Mouse (Mus musculus) liver, embryonic 15.5 days (tissue): Measurements from ENCODE around the gene Pmpca. TPM values are rescaled to one million over a fixed set of nuclear protein-coding genes. Genes with fewer than 3 reads are reported as not detected.

Source experiments
- ATAC-seq: fragments of 200-750 bp; cut with Nextera tagmentation; 2 replicates; pipeline ENCODE4 v1.8.0; 2017; ENCODE audit warnings: moderate number of reproducible peaks, mild to moderate bottlenecking, moderate library complexity; ENCODE audit not compliant: insufficient read depth
- H3K27ac ChIP-seq: fragments of 300-500 bp; sonication (generic); replicated peaks from 2 replicates; pipeline ENCODE4 v1.5.1; 2015; ENCODE audit warnings: mild to moderate bottlenecking, inconsistent platforms
- H3K27me3 ChIP-seq: fragments of 300-500 bp; sonication (generic); 2 replicates; pipeline ENCODE4 v1.6.1; 2015; ENCODE audit warnings: mild to moderate bottlenecking, inconsistent platforms
- H3K36me3 ChIP-seq: fragments of 300-500 bp; sonication (generic); replicated peaks from 2 replicates; pipeline ENCODE4 v1.6.1; 2015; ENCODE audit warnings: moderate library complexity, mild to moderate bottlenecking, inconsistent platforms
- H3K4me1 ChIP-seq: fragments of 300-500 bp; sonication (generic); replicated peaks from 2 replicates; pipeline ENCODE4 v1.6.1; 2015; ENCODE audit warnings: inconsistent platforms
- H3K4me2 ChIP-seq: fragments of 300-500 bp; sonication (generic); 2 replicates; pipeline ENCODE4 v1.6.1; 2015; ENCODE audit warnings: moderate library complexity, mild to moderate bottlenecking, inconsistent platforms
- H3K4me3 ChIP-seq: fragments of 300-500 bp; sonication (generic); replicated peaks from 2 replicates; pipeline ENCODE4 v1.5.1; 2015; ENCODE audit warnings: mild to moderate bottlenecking, inconsistent platforms
- H3K9ac ChIP-seq: fragments of 300-500 bp; sonication (generic); 2 replicates; pipeline ENCODE4 v1.6.1; 2015; ENCODE audit warnings: moderate library complexity, mild to moderate bottlenecking, inconsistent platforms
- H3K9me3 ChIP-seq: fragments of 300-500 bp; sonication (generic); replicated peaks from 2 replicates; pipeline ENCODE4 v1.6.1; 2016; ENCODE audit warnings: inconsistent platforms
- WGBS: fragments of 180-500 bp; shearing (Covaris S2); methylation state at CpG from one replicate; pipeline ENCODE4 v1.1.7; 2015; ENCODE audit warnings: mixed read lengths; ENCODE audit not compliant: insufficient replicate concordance; 5-methylcytosine and 5-hydroxymethylcytosine counted together
- polyA plus RNA-seq: library from polyadenylated mRNA; unstranded; fragments of >200 nt; fragmentation: Nextera tagmentation; extraction: Ambion mirVana; gene quantifications from 2 replicates; pipeline ENCODE4 v1.2.1, GENCODE M21; 2015

Pmpca gene
- polyA plus RNA-seq: 61.5 and 61.6 TPM in 2 replicates

DNA sequence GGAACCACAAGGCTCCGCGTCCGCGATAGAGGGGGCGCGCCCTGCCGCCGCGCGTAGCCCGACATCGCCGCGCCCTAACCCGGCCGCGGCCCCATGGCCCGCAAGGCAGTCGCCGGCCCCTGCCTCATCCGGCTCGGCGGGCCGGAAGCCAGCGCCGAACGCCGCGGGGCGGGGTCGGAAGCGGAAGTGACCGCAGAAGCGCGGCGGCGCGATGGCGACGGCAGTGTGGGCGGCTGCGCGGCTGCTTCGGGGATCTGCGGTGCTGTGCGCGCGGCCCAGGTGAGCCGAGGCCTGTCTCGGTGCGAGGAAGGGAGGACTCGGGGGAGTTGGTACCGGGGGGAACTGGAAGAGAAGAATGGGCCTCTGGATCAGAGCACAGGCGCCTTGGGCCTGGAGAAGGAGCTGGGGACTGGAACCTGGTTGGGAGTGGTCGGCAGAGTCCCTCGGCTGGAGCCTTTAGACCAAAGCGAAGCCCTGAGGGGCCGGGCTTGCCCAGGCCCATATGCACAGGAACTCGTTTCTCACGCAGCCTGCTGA lies at the start of gene Pmpca, which contains the start of gene Entr1:
Gene Pmpca (plus strand): TSS at position 186 of the 537 bp plus-strand sequence.
Gene Entr1 (minus strand): TSS at position 163 of the 537 bp plus-strand sequence.
- Histone ChIP-seq H3K27me3 (no peaks in the 10 kb centered on the region), H3K9ac (peak within 1 kb of the TSS; percentile 84), H3K4me1 (peaks cover 32% of the 10 kb centered on the region), H3K4me3 (peak within 1 kb of the TSS; percentile 95), H3K4me2 (peak within 1 kb of the TSS; percentile 91), H3K36me3 (peaks cover 72% of the 10 kb centered on the region), H3K9me3 (no peaks in the 10 kb centered on the region), H3K27ac (peak within 1 kb of the TSS; percentile 83)
- ATAC-seq: peak; percentile 91
- under 1% methylated on average over 60 of the region's 60 CpGs for WGBS

GRCm38 (mm10) chr2:26341510-26341981 lies 47.6 kb upstream of the Pmpca start:
- WGBS: 77% methylated on average over 2 of the region's 2 CpGs
- H3K36me3 ChIP-seq: no peaks in the 10 kb centered on the region
- no peak for ATAC-seq
- H3K27me3 ChIP-seq: no peaks in the 10 kb centered on the region
- H3K27ac ChIP-seq: no peak overlapping the region
- H3K4me2 ChIP-seq: no peak overlapping the region
- H3K4me3 ChIP-seq: no peak overlapping the region
- peaks cover 14% of the 10 kb centered on the region; the same call in 1 of the 2 replicates for H3K4me1 ChIP-seq
- no peak overlapping the region for H3K9ac ChIP-seq
- H3K9me3 ChIP-seq: no peaks in the 10 kb centered on the region

GRCm38 (mm10) chr2:26342044-26342443 lies 47.1 kb upstream of the Pmpca start:
- Histone ChIP-seq H3K9me3 (no peaks in the 10 kb centered on the region), H3K27me3 (no peaks in the 10 kb centered on the region), H3K9ac (no peak overlapping the region), H3K27ac (no peak overlapping the region), H3K4me3 (no peak overlapping the region), H3K4me2 (no peak overlapping the region), H3K36me3 (no peaks in the 10 kb centered on the region), H3K4me1 (peaks cover 14% of the 10 kb centered on the region; the same call in 1 of the 2 replicates)
- WGBS: 66% methylated on average over 10 of the region's 10 CpGs
- no peak for ATAC-seq

GRCm38 (mm10) chr2:26342609-26343490 lies 46.3 kb upstream of the Pmpca start:
- no peak for ATAC-seq
- H3K4me2 ChIP-seq: no peak overlapping the region
- no peaks in the 10 kb centered on the region for H3K9me3 ChIP-seq
- no peak overlapping the region for H3K4me3 ChIP-seq
- H3K27ac ChIP-seq: no peak overlapping the region; the same call in 1 of the 2 replicates
- no peak overlapping the region for H3K9ac ChIP-seq
- H3K4me1 ChIP-seq: peaks cover 14% of the 10 kb centered on the region; the same call in 1 of the 2 replicates
- H3K36me3 ChIP-seq: no peaks in the 10 kb centered on the region
- WGBS: 46% methylated on average over 11 of the region's 11 CpGs
- no peaks in the 10 kb centered on the region for H3K27me3 ChIP-seq

DNA sequence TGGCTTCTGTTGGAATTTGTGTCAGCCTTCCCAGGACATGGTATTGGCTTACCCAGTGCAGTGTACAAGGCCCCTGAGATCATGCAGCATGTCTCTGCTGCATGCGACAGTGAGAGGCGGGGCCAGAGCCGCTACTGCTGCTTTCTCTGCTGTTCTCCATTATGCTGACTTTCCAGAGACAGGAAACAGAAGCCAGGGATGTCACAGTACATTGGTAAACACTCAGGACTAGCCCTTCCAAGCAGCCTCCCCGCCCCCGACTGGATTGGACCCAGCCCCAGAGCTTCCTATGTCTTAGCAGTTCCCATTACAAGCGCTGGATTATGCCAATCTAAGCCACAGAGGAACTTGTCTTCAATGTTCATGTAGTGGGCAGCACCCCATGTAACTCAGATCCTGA lies 40.9 kb upstream of the Pmpca start:
- 65% methylated on average over 6 of the region's 6 CpGs for WGBS
- H3K9me3 ChIP-seq: no peaks in the 10 kb centered on the region
- H3K9ac ChIP-seq: no peak overlapping the region
- H3K4me2 ChIP-seq: no peak overlapping the region
- H3K4me1 ChIP-seq: peaks cover 28% of the 10 kb centered on the region
- no peaks in the 10 kb centered on the region for H3K27me3 ChIP-seq
- ATAC-seq: no peak
- no peak overlapping the region for H3K4me3 ChIP-seq
- peaks cover 6% of the 10 kb centered on the region; the same call in 1 of the 2 replicates for H3K36me3 ChIP-seq
- no peak overlapping the region for H3K27ac ChIP-seq

GRCm38 (mm10) chr2:26351358-26352290 lies 37.5 kb upstream of the Pmpca start, which contains the start of gene Dnlz:
Dnlz (minus strand) TSS chr2:26352110.
- Histone ChIP-seq H3K27me3 (no peaks in the 10 kb centered on the region), H3K4me1 (peaks cover 28% of the 10 kb centered on the region), H3K4me3 (peak within 1 kb of the TSS; percentile 79), H3K4me2 (peak within 1 kb of the TSS; percentile 94), H3K9ac (peak within 1 kb of the TSS; percentile 75), H3K27ac (peak within 1 kb of the TSS; percentile 73), H3K9me3 (no peaks in the 10 kb centered on the region), H3K36me3 (peaks cover 6% of the 10 kb centered on the region; the same call in 1 of the 2 replicates)
- ATAC-seq: peak; percentile 76
- WGBS: 1% methylated on average over 62 of the region's 62 CpGs

GRCm38 (mm10) chr2:26352291-26352910 lies 36.7 kb upstream of the Pmpca start:
- Histone ChIP-seq H3K27me3 (no peaks in the 10 kb centered on the region), H3K9me3 (no peaks in the 10 kb centered on the region), H3K4me3 (peak overlapping the region; percentile 79), H3K4me2 (peak overlapping the region; percentile 94), H3K4me1 (peaks cover 28% of the 10 kb centered on the region), H3K27ac (0 out of 2 replicates have a peak overlapping the region, but pooled peaks have one; percentile 2), H3K9ac (peak overlapping the region; percentile 75), H3K36me3 (peaks cover 6% of the 10 kb centered on the region; the same call in 1 of the 2 replicates)
- WGBS: 5% methylated on average over 36 of the region's 36 CpGs
- ATAC-seq: peak; percentile 21

DNA sequence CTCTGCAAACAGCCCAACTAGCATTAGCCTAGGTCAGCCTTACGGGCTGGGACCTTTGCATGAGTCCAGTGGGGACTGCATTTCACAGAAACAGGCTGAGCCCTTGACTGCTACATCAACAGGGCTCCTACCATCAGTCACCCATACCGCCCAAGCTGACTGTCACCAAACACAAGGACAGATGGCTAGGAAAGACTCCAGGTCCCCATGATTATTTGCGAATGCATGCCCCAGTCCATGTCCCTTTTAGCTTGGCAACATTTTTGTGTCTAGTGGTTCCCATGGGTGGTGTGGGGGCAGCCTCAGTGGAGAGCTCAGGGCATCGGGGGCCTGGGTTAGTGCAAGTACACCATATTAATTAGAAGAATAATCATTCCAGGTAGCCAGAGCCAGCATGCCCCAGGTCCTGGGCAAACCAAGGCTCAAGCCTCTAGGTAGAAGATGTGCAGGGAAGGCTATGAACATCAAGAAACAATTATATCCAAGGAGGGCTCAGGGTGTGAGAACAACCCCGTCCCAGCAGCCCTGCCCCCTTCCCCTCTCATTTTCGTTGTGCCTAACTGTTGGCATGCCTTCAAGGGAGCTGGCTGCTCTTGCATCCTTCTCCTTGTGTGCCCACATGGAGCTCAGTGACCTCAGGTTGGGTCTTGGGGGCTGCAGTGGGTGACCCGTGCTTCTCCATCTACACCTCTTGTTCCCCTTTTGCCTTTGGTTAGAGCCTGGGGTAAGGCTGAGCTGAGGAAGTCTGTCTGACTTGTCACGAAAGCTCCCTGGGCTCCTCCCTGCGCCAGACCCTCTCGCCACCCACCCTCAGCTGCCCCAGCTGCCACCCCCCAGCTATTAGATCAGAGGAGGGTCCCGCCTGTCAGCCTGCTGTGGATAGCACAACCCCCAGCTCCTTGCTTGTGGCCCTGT lies 35.8 kb upstream of the Pmpca start:
- no peak overlapping the region for H3K9ac ChIP-seq
- H3K9me3 ChIP-seq: no peaks in the 10 kb centered on the region
- no peak for ATAC-seq
- H3K4me3 ChIP-seq: peak overlapping the region; percentile 79; the same call in 1 of the 2 replicates
- peak overlapping the region; percentile 94 for H3K4me2 ChIP-seq
- H3K27me3 ChIP-seq: no peaks in the 10 kb centered on the region
- no peak overlapping the region for H3K27ac ChIP-seq
- peaks cover 28% of the 10 kb centered on the region for H3K4me1 ChIP-seq
- 74% methylated on average over 11 of the region's 11 CpGs for WGBS
- H3K36me3 ChIP-seq: peaks cover 6% of the 10 kb centered on the region; the same call in 1 of the 2 replicates

GRCm38 (mm10) chr2:26354401-26354800 lies 34.7 kb upstream of the Pmpca start:
- H3K9ac ChIP-seq: no peak overlapping the region
- no peaks in the 10 kb centered on the region for H3K9me3 ChIP-seq
- H3K4me2 ChIP-seq: no peak overlapping the region
- peaks cover 32% of the 10 kb centered on the region for H3K4me1 ChIP-seq
- ATAC-seq: no peak
- no peak overlapping the region for H3K4me3 ChIP-seq
- H3K27me3 ChIP-seq: no peaks in the 10 kb centered on the region
- 70% methylated on average over 4 of the region's 4 CpGs for WGBS
- H3K36me3 ChIP-seq: no peaks in the 10 kb centered on the region; the same call in 1 of the 2 replicates
- no peak overlapping the region for H3K27ac ChIP-seq
